ENCODE assay signal across 18 mouse cellular contexts in genomic region chr5:48662504-48662903, GRCm38 (mm10).
DNase-seq lines count a peak whose midpoint lies in the region; ATAC-seq and TF ChIP-seq lines count a peak whose summit lies in the region.
"Had no signal": no experiment of that assay in that cellular context is flagged by ENCODE, and none has a peak within 500 bp of the region (broad histone marks: within the 10 kb centered on the region; RNA-seq: fewer than 3 reads in every experiment).

No protein-coding gene starts in this region.

- H3K9ac ChIP-seq in midbrain, embryonic 13.5 days (replicated peaks), result no peak overlapping the region
- no peak overlapping the region for H3K9ac ChIP-seq in midbrain, postnatal 0 days (replicated peaks; ENCODE audit: low read length, poor library complexity, severe bottlenecking)
- H3K9ac ChIP-seq in midbrain, embryonic 14.5 days (replicated peaks; ENCODE audit: low read length), result no peak overlapping the region
- H3K9ac ChIP-seq in midbrain, embryonic 16.5 days (ENCODE audit: low read depth, low read length), result no peak overlapping the region
- no peak overlapping the region for H3K9ac ChIP-seq in intestine, embryonic 15.5 days
- H3K9ac ChIP-seq: embryonic facial prominence, embryonic 12.5 days; forebrain, embryonic 13.5 days; forebrain, embryonic 15.5 days had no signal

- no peak overlapping the region for H3K4me2 ChIP-seq in midbrain, embryonic 13.5 days (replicated peaks)
- no peak overlapping the region for H3K4me2 ChIP-seq in midbrain, postnatal 0 days (ENCODE audit: low read depth, low read length, poor library complexity, severe bottlenecking)
- H3K4me2 ChIP-seq in midbrain, embryonic 14.5 days (ENCODE audit: low read length), result no peak overlapping the region
- H3K4me2 ChIP-seq in midbrain, embryonic 16.5 days (ENCODE audit: low read length), result no peak overlapping the region
- no peak overlapping the region for H3K4me2 ChIP-seq in intestine, embryonic 15.5 days (replicated peaks)
- H3K4me2 ChIP-seq: embryonic facial prominence, embryonic 12.5 days; forebrain, embryonic 13.5 days; forebrain, embryonic 15.5 days had no signal

- H3K27ac ChIP-seq in midbrain, embryonic 13.5 days, result no peak overlapping the region
- H3K27ac ChIP-seq in midbrain, postnatal 0 days (ENCODE audit: low read depth, low read length), result no peak overlapping the region
- H3K27ac ChIP-seq in midbrain, embryonic 14.5 days (replicated peaks; ENCODE audit: low read depth, low read length), result no peak overlapping the region
- no peak overlapping the region for H3K27ac ChIP-seq in midbrain, embryonic 16.5 days (ENCODE audit: low read length)
- no peak overlapping the region for H3K27ac ChIP-seq in intestine, embryonic 15.5 days
- H3K27ac ChIP-seq: embryonic facial prominence, embryonic 10.5 days; embryonic facial prominence, embryonic 12.5 days; forebrain, embryonic 13.5 days; forebrain, embryonic 15.5 days had no signal

- peak; percentile 70 for ATAC-seq in midbrain, embryonic 13.5 days
- no peak; the same call in 1 of the 2 replicates for ATAC-seq in midbrain, postnatal 0 days (ENCODE audit: low FRiP score)
- ATAC-seq in midbrain, embryonic 14.5 days (ENCODE audit: low FRiP score, low TSS enrichment), result no peak; the same call in 1 of the 2 replicates
- peak; percentile 77; the same call in 1 of the 2 replicates for ATAC-seq in midbrain, embryonic 16.5 days
- no peak for ATAC-seq in intestine, embryonic 15.5 days
- ATAC-seq in megakaryocyte progenitor cell, adult 5-6 weeks (replicated peaks; ENCODE audit: poor library complexity), result no peak
- ATAC-seq: forebrain, embryonic 13.5 days; forebrain, embryonic 15.5 days had no signal

- no peaks in the 10 kb centered on the region for H3K36me3 ChIP-seq in midbrain, embryonic 13.5 days
- H3K36me3 ChIP-seq in midbrain, postnatal 0 days (ENCODE audit: insufficient read depth, low read length), result no peaks in the 10 kb centered on the region
- no peaks in the 10 kb centered on the region for H3K36me3 ChIP-seq in midbrain, embryonic 14.5 days (ENCODE audit: control insufficient read depth, insufficient read depth, low read length)
- H3K36me3 ChIP-seq in midbrain, embryonic 16.5 days (ENCODE audit: control insufficient read depth, insufficient read depth, low read length), result no peaks in the 10 kb centered on the region
- no peaks in the 10 kb centered on the region for H3K36me3 ChIP-seq in intestine, embryonic 15.5 days
- H3K36me3 ChIP-seq: embryonic facial prominence, embryonic 10.5 days; embryonic facial prominence, embryonic 12.5 days; forebrain, embryonic 15.5 days had no signal

- DNase-seq in midbrain, postnatal 0 days (ENCODE audit: low spot score), result no peak
- peak; percentile 56 for DNase-seq in midbrain, embryonic 14.5 days
- DNase-seq: adrenal gland, adult 2 months; adrenal gland, postnatal 10 days; adrenal gland, postnatal 25 days; cerebellum, adult 11-12 months; cerebellum, adult 2 months; cerebellum, adult 9-10 months; cerebellum, postnatal 10 days; cerebellum, postnatal 25 days had no signal

- H3K4me3 ChIP-seq in midbrain, embryonic 13.5 days (replicated peaks), result no peak overlapping the region
- H3K4me3 ChIP-seq in midbrain, postnatal 0 days (ENCODE audit: low read depth, low read length), result no peak overlapping the region
- H3K4me3 ChIP-seq in midbrain, embryonic 14.5 days (replicated peaks; ENCODE audit: low read depth, low read length), result no peak overlapping the region
- no peak overlapping the region for H3K4me3 ChIP-seq in midbrain, embryonic 16.5 days (ENCODE audit: low read depth, low read length)
- H3K4me3 ChIP-seq in intestine, embryonic 15.5 days (replicated peaks), result no peak overlapping the region
- H3K4me3 ChIP-seq: embryonic facial prominence, embryonic 10.5 days; embryonic facial prominence, embryonic 12.5 days; forebrain, embryonic 13.5 days; forebrain, embryonic 15.5 days had no signal

- H3K27me3 ChIP-seq in midbrain, embryonic 13.5 days, result no peaks in the 10 kb centered on the region
- H3K27me3 ChIP-seq in midbrain, postnatal 0 days (ENCODE audit: insufficient read depth, low read length), result no peaks in the 10 kb centered on the region
- no peaks in the 10 kb centered on the region for H3K27me3 ChIP-seq in midbrain, embryonic 14.5 days (ENCODE audit: control insufficient read depth, insufficient read depth, low read length)
- no peaks in the 10 kb centered on the region for H3K27me3 ChIP-seq in midbrain, embryonic 16.5 days (ENCODE audit: control insufficient read depth, insufficient read depth, low read depth, low read length)
- no peaks in the 10 kb centered on the region for H3K27me3 ChIP-seq in intestine, embryonic 15.5 days (replicated peaks)
- H3K27me3 ChIP-seq: embryonic facial prominence, embryonic 12.5 days; forebrain, embryonic 13.5 days; forebrain, embryonic 15.5 days had no signal

- 60% methylated on average over 3 of the region's 3 CpGs for WGBS in midbrain, embryonic 13.5 days
- 39% methylated on average over 3 of the region's 3 CpGs for WGBS in midbrain, postnatal 0 days
- 44% methylated on average over 3 of the region's 3 CpGs for WGBS in midbrain, embryonic 14.5 days
- WGBS in midbrain, embryonic 16.5 days, result 45% methylated on average over 3 of the region's 3 CpGs
- WGBS in intestine, embryonic 15.5 days, result 90% methylated on average over 3 of the region's 3 CpGs

- H3K9me3 ChIP-seq in midbrain, embryonic 13.5 days, result no peaks in the 10 kb centered on the region
- H3K9me3 ChIP-seq in midbrain, postnatal 0 days (ENCODE audit: low read length), result no peaks in the 10 kb centered on the region
- no peaks in the 10 kb centered on the region for H3K9me3 ChIP-seq in midbrain, embryonic 14.5 days (ENCODE audit: control insufficient read depth, low read length)
- H3K9me3 ChIP-seq in midbrain, embryonic 16.5 days (replicated peaks; ENCODE audit: control insufficient read depth, low read length, poor library complexity, severe bottlenecking), result no peaks in the 10 kb centered on the region
- no peaks in the 10 kb centered on the region for H3K9me3 ChIP-seq in intestine, embryonic 15.5 days
- H3K9me3 ChIP-seq: embryonic facial prominence, embryonic 10.5 days; embryonic facial prominence, embryonic 12.5 days; forebrain, embryonic 13.5 days; forebrain, embryonic 15.5 days had no signal

- H3K4me1 ChIP-seq in midbrain, embryonic 13.5 days (replicated peaks), result no peaks in the 10 kb centered on the region
- no peaks in the 10 kb centered on the region for H3K4me1 ChIP-seq in midbrain, postnatal 0 days (ENCODE audit: insufficient read depth, low read length)
- H3K4me1 ChIP-seq in midbrain, embryonic 14.5 days (ENCODE audit: control insufficient read depth, insufficient read depth, low read length), result no peaks in the 10 kb centered on the region
- no peaks in the 10 kb centered on the region for H3K4me1 ChIP-seq in midbrain, embryonic 16.5 days (ENCODE audit: control insufficient read depth, insufficient read depth, low read length)
- H3K4me1 ChIP-seq in intestine, embryonic 15.5 days (replicated peaks), result no peaks in the 10 kb centered on the region
- H3K4me1 ChIP-seq: embryonic facial prominence, embryonic 10.5 days; embryonic facial prominence, embryonic 12.5 days; forebrain, embryonic 13.5 days; forebrain, embryonic 15.5 days had no signal

- no peak for TF ChIP-seq CTCF in midbrain, postnatal 0 days (IDR thresholded peaks at IDR 0.05)

Comparison
In these comparisons a context has a peak if more than half of its experiments do, and no peak if none do; other contexts are left out.
1. ATAC-seq: peak in midbrain, embryonic 13.5 days (single experiment) and midbrain, embryonic 16.5 days (single experiment); none in midbrain, postnatal 0 days (single experiment), midbrain, embryonic 14.5 days (single experiment), intestine, embryonic 15.5 days (single experiment) and megakaryocyte progenitor cell, adult 5-6 weeks (single experiment).